Mouse (Mus musculus) spleen, adult 10 weeks (tissue): Measurements from ENCODE around the gene Olfr1382. TPM values are rescaled to one million over a fixed set of nuclear protein-coding genes. Genes with fewer than 3 reads are reported as not detected.

Source experiments
- polyA plus RNA-seq: library from polyadenylated mRNA; stranded (reverse); fragments of 350-450 nt; fragmentation: Illumina TruSeq; extraction: RNeasy Lipid Tissue Mini Kit (QIAGEN cat#74804); gene quantifications from one replicate; pipeline ENCODE4 v1.2.3, GENCODE M21; 2015; ENCODE audit warnings: low replicate concordance; ENCODE audit not compliant: insufficient read depth

The Olfr1382 gene
- polyA plus RNA-seq: not detected

DNA sequence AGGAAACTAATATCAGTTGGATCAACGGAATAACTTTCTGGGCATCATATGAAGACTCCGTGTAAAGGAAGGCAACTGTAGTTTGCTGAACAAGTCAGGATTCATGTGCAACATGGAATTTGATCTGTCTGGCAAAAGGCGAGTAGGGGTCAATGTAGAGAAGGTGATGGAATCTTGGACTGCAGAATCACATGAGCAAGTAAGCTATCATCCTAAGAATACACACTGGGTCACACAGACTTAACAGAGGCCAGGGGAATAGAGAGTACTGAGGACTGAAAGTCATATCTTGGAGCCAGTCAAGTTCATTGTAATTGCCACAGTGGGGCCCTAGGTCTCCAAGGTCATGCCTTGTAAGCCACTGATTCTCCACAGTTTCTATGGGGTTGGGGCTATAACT lies at the start of gene Olfr1382:
Olfr1382 (plus strand) TSS at position 301 of the 400 bp plus-strand sequence.

DNA sequence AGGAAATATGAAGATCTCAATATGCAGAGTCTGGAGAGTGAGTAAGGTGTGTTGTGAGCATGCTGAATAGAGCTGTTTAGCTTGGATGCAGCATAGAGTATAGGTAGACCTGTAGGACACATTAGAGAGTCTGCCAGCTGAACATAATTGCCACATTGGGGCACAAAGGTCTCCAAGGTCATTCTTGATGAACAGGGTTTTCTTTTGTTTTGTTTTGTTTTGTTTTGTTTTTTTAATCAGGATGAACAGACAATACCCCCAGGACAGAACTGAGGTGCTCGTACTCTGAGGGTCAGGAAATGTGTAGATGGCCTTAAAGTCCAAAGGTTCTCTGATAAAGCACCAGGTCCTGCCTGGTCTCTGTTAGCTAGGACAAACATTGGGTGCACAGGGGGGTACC lies 39.3 kb upstream of the Olfr1382 start, which contains the start of gene Olfr1385:
Olfr1385 (plus strand) TSS at position 301 of the 400 bp plus-strand sequence.

DNA sequence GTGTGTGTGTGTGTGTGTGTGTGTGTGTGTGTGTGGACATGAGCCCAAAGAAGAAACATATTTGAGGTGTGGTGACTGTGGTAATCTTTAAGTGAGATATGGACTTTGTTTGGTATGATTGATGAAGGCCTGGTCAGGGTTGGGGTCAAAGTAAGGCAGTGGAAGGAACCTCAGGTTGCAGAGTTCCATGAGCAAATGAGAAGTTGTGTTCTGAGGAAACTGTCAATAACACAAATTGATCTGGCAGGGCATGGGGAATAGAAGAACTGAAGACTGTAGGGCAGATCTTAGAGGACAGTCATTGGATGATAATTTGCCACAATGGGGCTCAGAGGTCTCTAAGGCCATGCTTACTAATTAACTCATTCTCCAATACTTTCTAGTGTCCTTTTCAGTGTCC lies 8.7 kb upstream of the Olfr1382 start, which contains the start of gene Olfr1383:
Olfr1383 (plus strand) TSS at position 301 of the 400 bp plus-strand sequence.

GRCm38 (mm10) chr11:49543149-49543548 lies 15.1 kb downstream of the Olfr1382 start, which contains the start of gene Olfr1381:
Olfr1381 (plus strand) TSS chr11:49543449.

DNA sequence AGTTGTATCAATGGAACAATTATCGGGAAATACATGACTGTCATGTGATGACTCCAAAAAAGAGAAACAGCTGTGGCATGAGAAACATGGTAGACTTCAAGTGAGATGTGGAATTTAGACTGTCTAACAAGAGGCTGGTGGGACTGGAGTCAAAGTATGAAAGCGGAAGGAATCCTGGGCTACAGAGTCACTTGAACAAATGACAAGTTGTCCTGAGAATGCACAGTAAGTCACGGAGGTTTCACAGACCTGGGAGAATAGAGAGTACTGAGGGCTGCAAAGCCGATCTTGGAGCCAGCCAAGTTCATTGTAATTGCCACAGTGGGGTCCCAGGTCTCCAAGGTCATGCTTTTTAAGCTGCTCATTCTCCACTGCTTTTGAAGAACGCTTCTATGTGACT lies 28.5 kb downstream of the Olfr1382 start, which contains the start of gene Olfr1380:
Olfr1380 (plus strand) TSS at position 301 of the 400 bp plus-strand sequence.

Other genes with a start within 250 kb of the Olfr1382 start
- 0.17 TPM for gene Olfr1393, start 249.9 kb upstream of the Olfr1382 start, polyA plus RNA-seq
- 0.17 TPM for gene Olfr1392, start 243.0 kb upstream of the Olfr1382 start, polyA plus RNA-seq
- not detected for gene Olfr10, start 223.5 kb upstream of the Olfr1382 start, polyA plus RNA-seq
- not detected for gene Olfr1391, start 205.5 kb upstream of the Olfr1382 start, polyA plus RNA-seq
- not detected for gene Olfr1390, start 193.1 kb upstream of the Olfr1382 start, polyA plus RNA-seq
- not detected for gene Olfr1389, start 105.2 kb upstream of the Olfr1382 start, polyA plus RNA-seq
- 0.43 TPM for gene Olfr1388, start 91.6 kb upstream of the Olfr1382 start, polyA plus RNA-seq
- gene Olfr1387, start 72.9 kb upstream of the Olfr1382 start, polyA plus RNA-seq: not detected
- gene Olfr1386, start 63.2 kb upstream of the Olfr1382 start, polyA plus RNA-seq: not detected
- not detected for gene Olfr1385, start 39.2 kb upstream of the Olfr1382 start, polyA plus RNA-seq
- gene Olfr1384, start 21.5 kb upstream of the Olfr1382 start, polyA plus RNA-seq: not detected
- not detected for gene Olfr1383, start 8.6 kb upstream of the Olfr1382 start, polyA plus RNA-seq
- not detected for gene Olfr1381, start 15.2 kb downstream of the Olfr1382 start, polyA plus RNA-seq
- gene Olfr1380, start 28.6 kb downstream of the Olfr1382 start, polyA plus RNA-seq: not detected
- 3.9 TPM for gene Flt4, start 81.0 kb downstream of the Olfr1382 start, polyA plus RNA-seq
- gene Scgb3a1, start 135.4 kb downstream of the Olfr1382 start, polyA plus RNA-seq: not detected
- gene Cnot6, start 184.5 kb downstream of the Olfr1382 start, polyA plus RNA-seq: 109 TPM